Mouse (Mus musculus) frontal cortex, postnatal 10 days (tissue): ENCODE results near the gene Fbxl15.
A peak's percentile ranks its signal among the peaks of the same experiment; 100 is the strongest.

Source experiments
- DNase-seq, 2 experiments: peaks; one replicate each; pipeline ENCODE4 v3.0.0; 2022; ENCODE audit warnings: low spot score in 2 of 2, mixed read lengths in 1 of 2

The Fbxl15 gene

DNA sequence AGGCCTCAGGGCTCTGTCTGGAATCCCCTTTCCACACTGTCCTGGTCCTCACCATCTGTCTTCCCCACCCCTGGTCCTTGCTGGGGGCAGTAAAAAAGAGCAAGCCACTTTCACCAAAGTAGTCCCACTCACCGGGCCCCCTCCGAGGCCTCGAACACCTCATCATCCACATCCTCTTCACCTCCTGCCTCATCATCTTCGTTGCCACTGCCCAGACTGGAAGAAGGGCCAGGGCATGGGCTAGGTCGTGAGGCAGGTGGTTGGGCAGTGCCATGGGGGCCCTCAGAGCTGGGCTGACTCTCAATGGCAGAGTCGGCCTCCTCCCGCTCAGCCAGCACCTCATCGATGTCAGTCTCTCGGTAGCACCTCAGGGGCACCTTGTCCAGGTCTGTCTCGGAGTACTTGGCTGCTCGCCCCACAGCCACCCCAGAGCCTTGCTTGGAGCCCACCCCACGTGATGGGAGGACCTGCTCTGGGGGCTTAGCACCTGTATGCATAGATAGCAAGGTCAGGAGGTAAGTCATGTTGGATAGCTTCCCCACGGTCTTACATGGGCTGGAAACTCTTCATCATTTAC is 4.9 kb upstream of the Fbxl15 start:
- peak in 1 of 2 experiments; percentile 34 for DNase-seq

DNA sequence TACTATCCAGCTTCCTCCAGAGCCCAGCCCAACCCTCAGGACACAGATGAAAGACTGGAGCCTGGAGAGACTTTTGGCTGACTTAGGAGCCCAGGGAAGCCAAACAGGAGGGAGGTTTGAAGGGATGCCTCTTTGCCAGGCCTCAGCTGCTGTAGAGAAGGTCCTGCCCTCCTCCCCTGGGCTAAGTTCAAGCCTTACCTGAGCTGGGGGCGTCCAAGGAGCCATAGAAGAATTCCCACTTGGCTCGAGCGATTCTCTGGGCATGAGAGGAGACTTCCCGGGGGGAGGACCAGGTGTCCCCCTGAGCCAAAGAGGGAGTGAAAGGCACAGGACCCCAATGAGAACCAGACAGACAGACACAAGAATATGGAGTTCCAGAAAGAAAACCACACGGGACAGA is 4.3 kb upstream of the Fbxl15 start:
- DNase-seq, result peak in 1 of 2 experiments; percentile 5

DNA sequence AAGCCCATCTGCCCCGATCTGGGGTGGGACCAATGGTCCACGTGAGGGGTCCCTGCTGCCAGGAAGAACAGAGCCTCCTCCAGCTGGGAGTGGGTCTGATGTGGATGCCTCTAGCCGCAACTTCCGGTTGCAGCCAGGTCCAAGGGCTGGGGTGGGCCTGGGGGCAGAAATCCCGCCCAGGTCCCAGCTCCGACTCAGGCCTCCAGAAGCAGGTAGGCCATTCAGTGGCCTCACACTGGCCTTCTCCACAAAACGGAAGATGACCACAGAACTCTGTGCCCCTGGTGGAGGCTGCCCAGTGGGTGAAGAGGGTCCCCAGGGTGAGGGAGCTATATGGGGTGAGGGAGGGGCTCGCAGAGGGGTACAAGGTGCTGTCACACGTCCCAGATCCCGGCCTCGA is 3.6 kb upstream of the Fbxl15 start:
- peak in 1 of 2 experiments; percentile 14 for DNase-seq

DNA sequence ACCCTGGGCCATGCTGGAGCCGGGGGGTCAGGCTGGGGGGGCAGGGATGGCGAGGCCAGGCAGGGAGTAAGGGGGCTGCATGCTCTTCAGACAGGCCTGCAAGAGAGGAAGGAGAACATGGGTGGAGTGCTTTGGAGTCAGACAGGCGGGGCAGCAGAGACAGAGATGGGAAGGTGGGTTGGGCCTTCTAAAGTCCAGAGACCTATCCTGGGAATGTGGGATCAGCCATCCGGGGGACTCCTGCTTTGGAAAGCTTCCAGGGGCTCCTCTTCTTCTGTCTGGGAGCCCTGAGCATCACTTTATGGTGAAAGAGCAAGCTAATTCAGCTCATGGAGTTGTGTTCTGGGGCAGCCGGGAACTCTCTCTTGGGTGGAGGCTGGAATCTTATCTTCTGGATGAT is 3.1 kb upstream of the Fbxl15 start:
- no peak for DNase-seq

DNA sequence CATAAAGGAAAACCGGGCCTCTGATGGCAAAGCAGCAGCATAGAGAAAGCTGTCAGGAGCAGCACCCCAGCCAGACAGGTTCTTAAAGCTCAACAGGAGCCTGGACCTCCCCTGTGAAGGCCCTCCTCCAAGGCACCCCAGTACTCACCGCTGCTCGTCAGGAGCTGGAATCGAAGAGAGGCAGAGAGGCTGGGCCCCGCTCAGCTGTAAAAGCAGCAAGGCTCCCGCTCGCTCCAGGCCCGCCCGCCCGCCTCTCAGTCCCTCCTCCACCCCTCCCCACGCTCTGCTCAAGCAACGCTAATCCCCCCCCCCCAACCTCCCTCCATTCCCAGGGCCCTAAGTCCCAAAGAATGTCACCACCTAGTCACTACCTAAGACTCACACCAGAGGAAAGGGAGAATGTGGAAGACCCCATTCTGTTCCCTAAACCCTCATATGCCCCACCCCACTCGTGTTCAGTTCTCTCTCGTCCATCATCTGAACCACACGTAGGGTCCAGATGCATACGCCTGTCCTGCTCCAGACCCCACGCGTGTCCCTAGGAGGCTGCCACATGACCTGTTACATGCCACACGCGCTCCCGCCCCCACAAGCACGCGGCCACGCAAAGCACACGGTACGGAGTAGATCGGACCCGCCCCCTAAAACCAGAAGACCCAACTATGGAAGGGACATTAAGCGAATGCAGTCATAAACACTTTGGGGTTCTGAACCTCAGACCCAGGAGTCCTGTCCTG is 1.8 kb upstream of the Fbxl15 start:
- DNase-seq, result peak in 1 of 2 experiments; percentile 46

DNA sequence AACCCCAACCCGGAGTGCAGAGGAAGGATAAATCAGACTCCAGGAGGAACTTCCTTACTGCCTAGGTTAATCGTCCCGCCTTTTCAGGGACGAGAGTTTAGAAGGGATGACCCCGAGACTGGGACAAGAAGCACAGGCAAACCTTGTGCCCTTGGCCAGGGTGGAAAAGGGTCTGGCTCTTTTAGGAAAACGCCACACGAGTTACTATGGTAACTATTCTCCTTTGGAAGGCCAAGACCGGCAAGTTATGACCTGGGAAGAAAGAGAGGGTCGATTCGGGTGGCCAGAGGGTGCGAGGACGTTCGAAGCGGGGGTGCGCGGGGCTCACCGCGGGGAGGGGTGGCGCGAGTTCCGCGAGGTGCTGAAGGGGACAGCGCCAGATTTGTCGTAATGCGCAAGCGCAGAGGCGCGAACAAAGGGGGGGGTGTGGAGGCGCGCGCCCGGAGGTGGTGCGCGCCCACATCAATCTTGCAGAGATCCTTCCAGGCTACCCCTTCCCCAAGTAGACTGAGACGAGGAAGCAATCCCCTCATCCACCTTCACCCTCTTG is 1.2 kb upstream of the Fbxl15 start, which contains the start of gene Psd:
Psd (minus strand) TSS at position 401 of the 550 bp plus-strand sequence.
- peak in 1 of 2 experiments; percentile 70 for DNase-seq

DNA sequence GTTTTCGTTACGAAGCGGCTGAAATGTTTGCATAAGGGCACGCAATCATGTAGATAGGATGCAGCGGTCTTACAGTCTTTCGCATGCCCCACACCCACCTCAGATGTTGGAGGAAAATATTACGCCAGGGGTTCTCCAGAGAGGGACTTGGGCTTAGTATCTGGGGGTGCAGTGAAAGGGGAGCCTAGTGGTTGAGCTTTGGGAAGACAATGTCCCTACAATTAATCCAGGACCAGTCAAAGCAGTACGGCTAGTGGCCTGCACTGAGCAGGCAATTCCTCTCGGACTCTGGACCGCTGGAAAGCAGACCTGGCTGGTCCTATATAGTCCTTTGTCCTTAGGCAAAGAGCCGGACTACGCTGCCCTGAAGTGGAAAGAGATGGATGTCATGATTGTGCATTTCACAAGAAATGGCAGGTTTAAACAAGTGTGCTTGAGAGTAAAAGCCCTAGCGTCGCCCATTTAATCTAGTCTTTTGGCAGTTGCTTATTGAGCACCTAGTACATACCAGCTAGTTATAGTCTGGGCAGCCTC is 386 bp upstream of the Fbxl15 start:
- no peak for DNase-seq

DNA sequence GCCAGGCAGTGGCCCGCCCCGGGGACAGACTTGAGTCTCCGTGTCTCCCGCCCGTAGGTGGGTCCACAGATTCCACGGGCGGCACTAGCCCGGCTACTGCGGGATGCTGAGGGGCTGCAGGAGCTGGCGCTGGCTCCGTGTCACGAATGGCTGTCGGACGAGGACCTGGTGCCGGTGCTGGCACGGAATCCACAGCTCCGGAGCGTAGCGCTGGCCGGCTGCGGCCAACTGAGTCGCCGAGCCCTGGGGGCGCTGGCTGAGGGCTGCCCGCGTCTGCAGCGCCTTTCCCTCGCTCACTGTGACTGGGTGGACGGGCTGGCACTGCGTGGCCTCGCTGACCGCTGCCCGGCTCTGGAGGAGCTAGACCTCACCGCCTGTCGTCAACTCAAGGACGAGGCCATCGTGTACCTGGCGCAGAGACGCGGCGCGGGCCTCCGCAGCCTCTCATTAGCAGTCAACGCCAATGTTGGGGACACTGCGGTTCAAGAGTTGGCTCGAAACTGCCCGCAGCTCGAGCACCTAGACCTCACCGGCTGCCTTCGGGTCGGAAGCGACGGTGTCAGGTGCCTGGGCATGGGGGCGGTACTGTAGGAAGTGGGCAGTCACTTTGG is 1.2 kb downstream of the Fbxl15 start:
- DNase-seq, result no peak

DNA sequence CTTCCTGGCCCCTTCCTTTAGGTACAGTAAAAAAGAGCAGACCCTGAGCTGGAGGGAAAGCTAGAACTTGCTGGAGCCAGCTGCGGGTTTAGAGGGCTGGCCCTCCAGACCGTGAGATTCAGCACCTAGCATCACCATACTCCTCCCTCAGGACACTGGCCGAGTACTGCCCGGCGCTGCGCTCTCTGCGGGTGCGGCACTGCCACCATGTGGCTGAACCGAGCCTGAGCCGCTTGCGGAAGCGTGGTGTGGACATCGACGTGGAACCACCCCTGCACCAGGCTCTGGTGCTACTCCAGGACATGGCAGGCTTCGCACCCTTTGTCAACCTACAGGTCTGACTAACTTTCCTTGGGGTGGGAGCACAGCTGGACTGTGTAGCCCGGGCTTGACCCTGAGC is 2.0 kb downstream of the Fbxl15 start:
- DNase-seq, result peak in 1 of 2 experiments; percentile 78

DNA sequence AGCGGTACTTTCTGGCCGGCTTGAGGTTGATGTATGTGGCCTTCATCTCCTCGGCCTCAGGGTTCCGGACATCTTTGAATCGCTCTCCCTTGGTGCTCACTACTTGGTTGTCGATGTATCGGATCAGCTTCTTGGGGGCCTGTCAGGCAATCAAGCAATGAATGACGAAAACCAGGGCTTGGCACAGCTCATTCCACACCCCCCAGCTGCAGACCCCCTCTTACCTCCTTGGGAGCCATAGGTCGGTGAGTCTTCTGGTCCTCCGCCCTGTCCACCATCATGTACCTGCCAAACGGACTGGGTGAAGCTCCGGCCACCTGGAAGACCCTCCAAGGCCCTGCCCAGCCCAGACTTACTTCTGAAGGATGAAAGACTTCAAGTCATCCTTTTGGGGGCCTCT is 2.7 kb downstream of the Fbxl15 start:
- DNase-seq, result no peak

DNA sequence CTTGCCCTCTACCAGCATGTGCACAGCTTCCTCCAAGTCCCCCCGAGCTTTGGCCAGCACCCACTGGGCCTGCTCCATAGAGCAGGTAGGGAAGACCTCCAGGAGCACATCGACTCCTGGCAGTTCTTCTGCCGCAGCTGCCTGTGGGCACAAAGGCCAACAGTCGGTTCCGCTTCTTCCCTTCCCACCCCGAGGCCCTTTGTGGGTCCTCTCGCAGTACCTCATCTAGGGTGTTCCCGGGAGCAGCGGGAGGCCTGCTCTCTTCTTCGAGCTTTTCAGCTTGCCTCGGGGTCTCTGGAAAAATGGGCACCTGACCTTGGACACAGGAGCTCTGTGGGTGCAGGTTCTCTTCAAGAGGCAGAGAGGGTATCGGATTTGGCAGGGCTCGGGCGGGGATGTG is 3.3 kb downstream of the Fbxl15 start:
- no peak for DNase-seq

DNA sequence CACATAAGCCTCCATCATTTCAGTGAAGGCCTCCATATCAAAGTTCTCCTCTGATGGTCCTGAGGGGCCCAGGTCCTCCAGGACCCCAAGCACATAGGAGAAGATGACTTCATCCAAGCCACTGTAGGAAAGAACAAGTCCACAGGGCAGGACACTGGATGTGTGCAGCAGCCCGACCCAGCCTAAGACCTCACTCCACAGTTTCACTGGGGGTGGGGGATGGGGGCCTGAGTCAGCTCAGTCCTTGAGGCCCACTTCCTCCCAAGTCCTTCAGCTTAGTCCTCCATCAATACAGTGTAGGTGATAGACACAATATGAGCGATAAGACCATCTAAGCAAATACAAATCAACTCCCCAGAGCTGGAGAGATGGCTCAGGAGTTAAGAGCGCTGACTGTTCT is 4.0 kb downstream of the Fbxl15 start:
- DNase-seq, result no peak

DNA sequence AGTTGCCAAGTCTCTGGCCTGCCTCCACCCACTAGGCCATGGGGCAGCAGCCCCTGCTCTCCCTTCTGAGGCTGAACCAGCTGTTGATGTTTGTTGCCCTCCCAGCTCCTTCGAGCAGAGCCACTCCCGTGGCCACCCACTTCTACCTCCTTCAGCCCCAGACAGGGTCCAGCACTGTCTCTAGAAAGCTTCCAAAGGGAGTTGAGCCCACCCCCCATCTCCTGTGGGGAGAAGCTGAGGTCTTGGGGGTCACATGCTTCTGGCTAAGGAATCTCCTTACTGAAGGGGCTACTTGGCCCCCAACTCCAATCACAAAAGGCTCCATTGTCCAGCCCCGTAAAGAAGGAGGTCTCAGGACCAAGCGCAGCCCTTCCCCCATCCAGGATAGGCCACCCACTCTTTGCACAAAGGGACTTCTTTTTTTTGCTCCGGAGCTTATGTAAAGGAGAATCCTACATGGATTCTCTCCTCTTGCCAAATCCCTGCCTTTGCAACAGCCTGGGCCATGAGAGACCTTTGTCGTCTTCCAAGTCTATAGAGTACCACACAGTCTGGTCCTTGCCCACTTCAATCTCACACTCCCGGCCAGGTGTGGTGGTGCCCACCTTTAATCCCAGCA is 4.8 kb downstream of the Fbxl15 start:
- no peak for DNase-seq

DNA sequence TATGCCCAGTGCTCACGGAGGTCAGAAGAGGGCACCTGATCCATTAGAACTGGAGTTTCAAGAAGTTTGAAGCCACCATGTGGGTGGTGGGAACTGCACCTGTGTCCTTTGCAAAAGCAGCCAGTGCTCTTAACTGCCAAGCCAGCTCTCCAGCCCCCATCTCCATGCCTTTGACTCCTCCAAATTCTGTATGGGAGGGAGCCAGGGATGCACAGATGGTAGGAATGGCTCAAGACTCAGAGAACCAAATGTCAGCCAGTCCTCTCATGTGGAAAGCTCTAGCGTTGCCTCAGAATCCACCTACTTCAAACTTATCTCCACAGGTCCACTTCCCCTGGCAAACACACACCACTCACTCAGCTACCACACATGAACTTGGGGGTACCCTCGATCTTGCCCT is 5.9 kb downstream of the Fbxl15 start:
- DNase-seq, result no peak

DNA sequence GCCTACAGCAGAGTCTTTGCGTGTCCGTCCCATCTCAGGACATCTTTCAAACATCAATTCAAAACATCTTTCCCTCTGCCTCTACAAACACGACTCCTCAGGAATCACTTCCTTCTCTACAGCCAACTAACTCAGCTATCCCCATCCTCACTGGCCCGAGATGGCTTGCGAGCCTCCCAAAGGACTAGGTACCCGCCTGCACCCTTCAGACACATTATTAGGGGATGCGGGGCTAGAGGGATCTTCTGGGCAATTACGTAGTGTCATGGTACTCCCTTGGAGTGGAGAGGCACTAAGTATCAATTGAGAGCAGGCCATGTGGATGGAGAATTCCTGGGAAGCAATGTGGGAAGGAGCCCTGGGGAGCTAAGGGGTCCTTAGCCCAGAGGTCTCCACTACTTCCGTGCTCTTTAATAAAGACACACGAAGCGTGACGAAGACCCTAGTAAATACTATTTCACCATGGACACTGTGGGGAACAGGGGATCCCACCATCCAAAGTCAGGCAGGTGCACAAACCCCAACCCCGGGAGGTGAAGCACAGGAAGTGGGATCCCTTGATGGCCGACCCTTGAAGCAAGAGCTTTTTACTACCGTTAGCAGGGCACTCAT is 9.8 kb downstream of the Fbxl15 start:
- no peak for DNase-seq

DNA sequence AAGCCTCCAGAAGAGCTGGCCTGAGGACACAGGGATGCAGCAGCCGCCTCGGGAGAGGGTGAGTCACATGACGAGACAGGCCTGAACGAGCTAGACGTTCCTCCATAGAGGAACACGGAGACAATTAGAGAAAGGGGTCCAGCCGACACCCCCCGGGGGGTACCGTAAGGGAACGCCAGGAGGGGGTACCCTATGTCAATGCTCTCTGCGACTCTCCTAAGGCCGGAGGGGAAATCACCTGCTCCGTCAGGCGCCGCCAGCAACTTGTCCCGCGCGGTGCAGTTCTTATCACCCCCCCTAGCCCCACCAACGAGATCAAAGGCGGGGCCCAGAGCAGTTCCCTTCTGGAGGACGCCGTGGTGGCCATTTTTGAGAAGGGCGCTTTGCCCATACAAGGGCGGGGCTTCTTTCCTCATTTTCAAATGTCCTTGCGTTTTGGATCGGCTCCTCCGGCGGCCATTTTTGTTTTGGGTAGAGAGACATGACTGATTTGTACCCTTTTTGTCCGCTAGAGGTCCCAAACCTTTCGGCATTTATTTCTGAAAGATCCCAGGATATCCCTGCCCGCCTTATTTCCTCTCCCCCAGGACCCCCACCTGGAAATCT is 10.4 kb downstream of the Fbxl15 start, which contains the start of gene Cuedc2:
Cuedc2 (minus strand) TSS at position 372 of the 606 bp plus-strand sequence.
- DNase-seq, result peak; percentile 94 to 96

DNA sequence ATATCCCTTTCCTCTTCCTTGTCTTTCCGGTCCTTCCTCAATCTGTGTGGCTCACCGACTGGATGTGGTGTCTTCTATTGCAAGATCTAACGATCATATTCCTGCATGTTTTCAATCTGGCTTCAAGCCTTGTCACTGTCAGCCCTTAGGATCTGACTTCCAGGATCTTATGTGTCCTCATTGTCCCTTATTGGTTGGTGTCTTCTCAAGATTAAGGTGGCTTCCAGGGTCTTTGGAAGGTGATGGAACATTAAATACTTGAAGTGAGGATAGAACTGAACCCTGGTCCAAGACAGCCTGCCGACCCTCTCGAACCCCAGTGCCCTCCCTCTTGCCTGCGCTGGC is 10.9 kb downstream of the Fbxl15 start:
- no peak for DNase-seq

DNA sequence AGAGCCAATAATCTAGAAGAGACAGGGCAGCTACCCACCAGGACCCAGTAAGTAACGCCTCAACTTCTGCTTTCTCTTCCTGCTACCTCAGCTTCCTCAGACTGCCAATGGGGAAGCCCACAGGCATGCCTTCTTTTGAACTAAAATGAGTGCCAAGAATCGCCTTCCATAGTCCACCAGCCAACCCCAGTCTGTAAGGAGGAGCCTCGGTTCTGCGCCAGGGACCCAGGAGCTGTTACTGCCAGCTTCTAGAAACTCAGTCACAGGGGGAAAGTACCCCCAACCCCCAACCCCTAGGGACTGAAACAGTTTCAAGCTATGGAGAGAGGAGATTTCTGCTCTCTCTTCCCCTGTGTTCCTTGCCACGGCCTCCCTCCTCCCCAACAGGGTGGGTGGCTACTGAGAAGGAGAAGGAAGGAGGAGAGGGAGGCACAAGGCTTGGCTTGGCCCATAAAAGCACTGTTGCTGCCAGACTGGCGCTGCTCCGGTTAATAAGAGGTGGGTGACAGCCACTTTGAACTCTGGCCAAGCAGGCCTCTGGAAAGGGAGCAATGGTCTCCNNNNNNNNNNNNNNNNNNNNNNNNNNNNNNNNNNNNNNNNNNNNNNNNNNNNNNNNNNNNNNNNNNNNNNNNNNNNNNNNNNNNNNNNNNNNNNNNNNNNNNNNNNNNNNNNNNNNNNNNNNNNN is 11.4 kb downstream of the Fbxl15 start:
- DNase-seq, result peak in 1 of 2 experiments; percentile 43

DNA sequence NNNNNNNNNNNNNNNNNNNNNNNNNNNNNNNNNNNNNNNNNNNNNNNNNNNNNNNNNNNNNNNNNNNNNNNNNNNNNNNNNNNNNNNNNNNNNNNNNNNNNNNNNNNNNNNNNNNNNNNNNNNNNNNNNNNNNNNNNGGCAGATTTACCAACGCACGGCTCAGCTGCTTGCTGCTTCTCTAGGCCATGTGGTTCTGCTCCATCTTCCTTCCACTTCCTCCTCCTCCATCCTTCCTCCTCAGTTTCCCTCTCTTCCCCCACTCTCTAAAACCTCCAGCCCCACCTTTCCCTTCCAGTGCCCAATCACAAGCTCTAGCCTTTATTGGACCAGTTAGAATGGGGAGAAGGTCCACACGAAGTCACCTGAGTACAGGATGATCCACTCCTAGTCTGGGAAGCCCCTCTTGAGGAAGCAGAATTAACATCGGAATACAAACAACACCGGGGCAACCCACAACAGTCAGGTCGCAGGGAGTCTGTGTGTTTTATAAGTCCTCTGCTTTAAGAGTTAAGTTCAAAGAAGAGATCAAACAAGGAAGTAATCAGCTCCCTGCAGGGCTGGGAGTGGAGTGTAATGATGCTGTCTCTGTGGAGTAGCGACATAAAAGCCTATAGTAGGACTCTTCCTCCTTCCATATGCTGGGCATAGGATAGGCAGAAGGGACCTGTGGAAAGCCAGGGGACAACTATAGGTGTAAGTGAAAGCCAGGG is 16.9 kb downstream of the Fbxl15 start:
- DNase-seq, result no peak

DNA sequence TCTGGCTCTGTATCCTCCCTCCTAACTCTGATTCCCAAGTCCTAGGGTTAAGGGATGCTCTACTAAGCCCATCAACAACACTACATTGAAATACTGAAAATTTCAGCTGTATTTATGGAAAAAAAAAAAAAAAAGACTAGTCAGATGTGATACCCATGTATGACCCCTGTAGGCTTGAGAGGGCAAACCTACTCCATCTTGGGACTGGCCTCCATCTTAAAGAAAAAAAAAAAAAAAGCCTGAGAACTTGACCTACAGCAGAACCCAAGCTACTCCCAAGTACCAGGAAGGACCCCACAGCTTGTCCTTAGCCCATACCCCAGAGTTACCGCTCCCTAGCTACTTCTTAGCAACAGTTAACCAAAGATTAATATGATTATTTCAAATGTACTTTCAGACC is 19.2 kb downstream of the Fbxl15 start:
- no peak for DNase-seq
